Mouse (Mus musculus): ENCODE results near the gene Ntm. TPM values are rescaled to one million over a fixed set of nuclear protein-coding genes. Genes with fewer than 3 reads are reported as not detected.

The Ntm gene
- polyA plus RNA-seq, 1 experiment = not detected

DNA sequence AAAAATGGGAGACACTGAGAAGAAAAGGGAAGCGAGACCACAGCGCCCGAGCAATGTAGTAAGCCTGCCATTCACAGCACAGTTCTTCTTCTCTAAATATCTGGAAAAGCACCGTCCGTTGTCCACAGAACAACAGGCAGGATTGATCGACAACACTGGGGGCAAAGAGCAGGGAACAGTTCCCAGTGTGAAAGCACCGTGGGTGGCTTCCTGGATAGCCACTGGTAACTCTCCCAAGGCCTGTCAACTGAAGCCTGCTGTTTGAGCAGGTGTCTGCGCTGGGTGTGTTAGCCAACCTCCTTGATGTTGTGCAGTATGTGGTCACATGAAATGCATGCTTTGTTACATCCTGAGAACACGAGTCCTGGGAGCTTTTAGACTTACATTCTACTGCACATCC, 531.4 kb downstream of the Ntm start:
- TF ChIP-seq GATA1 (IDR thresholded peaks at IDR 0.05; ENCODE audit: low read length) = no peak

DNA sequence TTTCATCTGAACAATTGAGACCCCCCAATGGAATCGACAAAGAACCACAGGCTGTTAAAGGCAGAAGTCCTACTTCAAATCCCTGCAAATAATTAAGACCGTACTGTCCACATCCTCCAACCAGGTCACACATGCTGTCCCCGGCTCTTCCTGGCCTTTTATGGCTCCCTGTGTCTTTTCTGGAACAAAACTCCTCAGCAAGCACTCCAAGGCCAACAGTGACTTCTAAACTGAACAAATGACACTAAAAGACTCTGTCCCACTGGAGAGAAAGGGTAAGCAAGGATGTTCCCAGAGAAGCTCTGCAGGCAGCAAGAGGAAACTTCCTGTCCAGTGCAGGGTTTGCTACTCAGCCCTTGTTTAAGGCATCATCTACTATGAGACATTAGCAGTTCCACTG, 532.8 kb downstream of the Ntm start:
- TF ChIP-seq GATA1 (IDR thresholded peaks at IDR 0.05; ENCODE audit: low read length) = no peak

DNA sequence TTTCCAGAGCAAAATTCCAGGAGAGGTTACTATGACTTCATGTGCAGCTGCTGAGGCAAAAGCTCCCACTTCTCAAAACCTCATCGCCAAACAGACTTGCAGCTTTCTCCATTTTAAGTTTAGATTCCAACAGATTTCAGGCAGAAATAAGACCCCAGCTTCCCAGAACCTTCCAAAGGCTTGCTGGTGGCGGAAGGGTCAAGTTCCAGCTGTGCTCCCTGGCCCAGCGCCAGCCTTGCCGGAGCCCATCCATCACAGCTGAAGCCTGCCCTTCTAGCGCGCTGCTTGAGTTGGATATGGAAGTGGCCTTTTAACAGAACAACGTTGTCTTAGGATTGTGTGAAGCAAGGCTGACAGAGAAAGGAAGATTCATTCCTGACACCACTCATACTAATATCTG, 534.6 kb downstream of the Ntm start:
- no peak for TF ChIP-seq GATA1 (IDR thresholded peaks at IDR 0.05; ENCODE audit: low read length)

DNA sequence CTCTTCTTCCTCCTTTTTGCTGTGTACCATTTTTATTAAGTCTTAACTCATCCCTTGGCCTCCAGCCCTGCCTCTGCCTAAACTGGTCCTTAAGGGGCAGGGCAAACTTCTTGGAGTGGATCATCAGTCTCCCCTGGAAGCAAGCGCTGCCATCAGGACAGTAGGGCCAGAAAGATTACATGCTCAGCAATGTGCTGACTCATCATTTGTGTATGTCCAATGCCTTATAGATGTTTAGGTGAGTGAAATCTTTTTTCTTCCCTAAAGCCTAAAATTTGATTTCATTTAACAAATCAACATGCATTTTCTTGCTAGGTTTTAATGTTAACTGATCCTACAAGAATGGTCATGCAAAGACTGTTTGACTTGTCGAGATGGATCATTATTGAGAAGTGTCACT, 536.7 kb downstream of the Ntm start:
- no peak for TF ChIP-seq GATA1 (IDR thresholded peaks at IDR 0.05; ENCODE audit: low read length)

DNA sequence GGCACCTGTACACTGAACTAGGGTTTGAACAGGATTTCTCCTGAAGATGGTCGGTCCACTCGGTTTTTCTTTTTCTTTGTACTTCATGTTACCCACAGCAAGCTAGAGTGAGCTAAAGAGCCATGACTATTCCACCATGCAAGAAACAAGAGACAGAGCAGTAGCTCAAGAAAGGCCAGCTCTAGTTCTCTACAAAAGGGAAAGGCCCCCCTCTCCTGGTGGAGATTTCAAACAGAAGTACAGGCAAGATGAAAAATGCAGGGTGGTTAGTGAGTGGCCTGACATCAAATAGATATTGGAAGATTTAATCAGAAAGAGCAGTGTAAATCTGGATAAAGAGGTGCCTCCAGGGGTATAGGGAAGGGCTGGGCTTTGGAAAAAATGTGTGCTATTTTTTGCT, 547.4 kb downstream of the Ntm start:
- no peak for TF ChIP-seq GATA1 (IDR thresholded peaks at IDR 0.05; ENCODE audit: low read length)

DNA sequence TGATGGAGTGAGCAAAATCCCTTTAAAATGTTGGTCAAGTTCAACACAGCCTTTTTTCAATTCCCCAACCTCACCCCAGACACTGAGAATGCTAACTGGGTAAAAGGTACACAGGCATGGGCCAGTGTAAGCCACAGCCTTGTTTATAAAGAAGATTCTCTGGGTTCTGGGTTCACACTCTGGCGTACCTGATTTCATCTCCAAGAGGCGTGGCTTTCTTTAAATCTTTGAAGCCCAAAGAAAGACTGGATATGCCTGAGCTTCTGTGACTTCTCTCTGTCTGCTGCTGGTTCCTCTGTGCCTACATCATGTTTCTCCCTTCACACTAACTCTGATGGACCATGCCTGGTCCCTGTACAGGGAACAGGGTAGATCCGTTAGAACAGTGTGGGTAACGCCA, 549.8 kb downstream of the Ntm start:
- TF ChIP-seq GATA1 (IDR thresholded peaks at IDR 0.05; ENCODE audit: low read length) = no peak

DNA sequence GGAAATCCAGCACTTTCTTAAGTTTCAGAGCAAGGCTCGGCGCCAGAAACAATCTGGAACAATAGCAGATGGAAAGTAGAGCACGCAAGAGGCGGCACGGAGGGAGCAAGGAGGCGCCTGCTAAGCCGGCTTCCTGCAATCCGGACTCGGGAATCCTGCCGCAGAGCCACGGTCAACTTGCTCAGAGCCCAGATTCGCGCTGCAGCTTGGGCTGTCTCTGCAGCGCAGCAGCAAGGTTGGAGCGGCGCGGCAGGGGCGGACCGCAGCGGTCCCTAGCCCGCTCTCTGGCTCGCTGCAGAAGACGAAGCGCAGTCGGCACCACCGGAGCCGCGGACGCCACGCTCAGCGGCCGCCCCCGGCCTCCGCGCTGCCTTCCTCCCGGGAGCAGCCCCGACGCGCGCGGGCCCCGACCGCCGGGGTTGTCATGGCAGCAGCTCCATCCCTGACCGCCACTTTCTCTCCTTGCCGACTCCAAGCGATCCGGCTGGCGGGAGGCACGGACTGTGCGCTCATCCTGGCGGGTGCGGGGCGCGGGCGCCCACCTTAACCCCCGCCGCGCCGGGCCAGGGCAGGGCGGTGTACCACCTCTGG, 550.7 kb downstream of the Ntm start:
- no peak for TF ChIP-seq GATA1 (IDR thresholded peaks at IDR 0.05; ENCODE audit: low read length)

DNA sequence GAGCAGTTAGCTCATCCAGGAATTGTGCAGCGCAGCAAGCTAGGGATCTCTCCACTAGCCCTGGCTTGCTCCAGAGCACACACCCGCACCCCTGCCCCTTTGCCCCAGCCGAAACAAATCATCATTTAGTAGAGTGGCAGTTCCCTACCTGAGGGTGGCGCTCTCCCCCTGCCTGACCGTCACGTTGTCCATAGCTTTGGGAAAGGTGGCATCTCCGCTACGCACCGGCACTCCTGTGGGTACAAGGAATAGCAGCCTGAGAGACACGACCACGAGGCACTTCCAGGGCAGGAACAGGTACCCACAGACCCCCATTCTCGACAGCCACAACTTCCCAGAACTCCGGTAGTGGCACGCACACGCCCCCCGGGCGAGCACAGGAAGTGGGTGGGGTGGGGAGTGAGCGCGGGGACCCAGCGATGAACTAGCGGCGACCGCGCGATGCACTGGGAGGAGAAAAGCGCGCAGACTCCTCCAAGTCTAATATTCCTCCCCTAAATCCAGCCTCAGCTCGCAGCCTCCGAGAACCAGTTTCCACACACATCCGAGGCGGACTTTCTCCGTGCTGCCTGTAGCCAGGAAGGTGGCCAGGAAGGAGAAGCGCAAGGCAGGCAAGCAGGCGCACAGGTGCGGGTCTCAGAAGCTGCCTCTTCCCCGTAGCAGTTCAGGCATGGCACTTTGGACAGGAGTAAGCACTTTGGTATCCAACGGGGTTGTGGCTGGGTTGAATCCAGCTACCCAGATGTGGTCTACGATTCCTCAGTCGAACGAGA, 551.3 kb downstream of the Ntm start:
- TF ChIP-seq GATA1 (IDR thresholded peaks at IDR 0.05; ENCODE audit: low read length) = no peak

DNA sequence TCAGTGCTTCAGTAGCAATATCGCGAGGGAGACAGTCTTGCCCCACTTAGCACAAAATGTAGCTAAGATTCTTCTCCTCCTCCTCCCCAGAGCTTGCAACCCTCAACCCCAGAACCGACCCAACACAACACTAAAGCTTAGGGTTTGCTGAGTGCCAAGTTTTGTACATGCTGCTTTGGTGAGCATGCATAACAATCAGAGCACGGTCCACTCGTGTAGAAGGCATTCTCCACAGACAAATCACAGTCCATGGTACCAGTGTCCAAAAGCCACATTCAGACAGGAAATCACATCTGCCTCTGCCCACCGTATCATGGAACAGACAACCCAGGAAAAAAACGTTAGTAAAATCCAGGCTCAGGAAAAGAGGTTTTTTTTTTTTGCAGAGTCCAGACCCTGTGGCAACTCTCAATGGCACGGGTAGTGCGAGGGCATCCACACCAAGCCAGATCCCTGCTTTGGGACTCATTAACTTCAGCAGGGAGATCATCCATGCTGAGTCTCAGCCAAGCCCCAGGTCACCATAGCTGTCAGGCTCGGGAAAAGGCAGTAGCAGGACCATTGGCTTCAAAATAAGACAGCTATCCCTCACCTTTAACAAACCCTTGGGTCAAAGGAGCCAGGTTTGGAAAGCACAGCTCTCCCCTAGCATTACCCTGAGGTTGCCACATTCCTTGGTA, 552.1 kb downstream of the Ntm start:
- TF ChIP-seq GATA1 (IDR thresholded peaks at IDR 0.05; ENCODE audit: low read length) = no peak

DNA sequence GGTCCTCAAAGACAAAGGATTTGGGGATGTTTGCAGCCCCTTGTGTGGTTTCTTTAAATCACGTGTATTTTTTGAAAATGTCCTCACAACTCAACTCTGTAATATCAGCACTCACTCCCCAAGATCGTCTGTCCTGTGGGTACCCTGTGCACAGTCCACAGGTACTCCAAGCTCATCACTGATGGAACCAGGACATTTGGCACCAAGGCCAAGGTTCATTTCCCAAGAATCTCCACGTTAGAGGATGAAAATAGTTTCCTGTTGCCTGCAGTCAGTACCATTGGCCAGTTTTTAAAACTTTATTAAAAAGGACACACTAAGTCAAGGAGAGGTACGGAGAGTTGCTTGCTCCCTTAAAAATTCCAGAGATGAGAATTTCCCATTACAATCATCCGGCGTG, 552.7 kb downstream of the Ntm start:
- TF ChIP-seq GATA1 (IDR thresholded peaks at IDR 0.05; ENCODE audit: low read length) = no peak

DNA sequence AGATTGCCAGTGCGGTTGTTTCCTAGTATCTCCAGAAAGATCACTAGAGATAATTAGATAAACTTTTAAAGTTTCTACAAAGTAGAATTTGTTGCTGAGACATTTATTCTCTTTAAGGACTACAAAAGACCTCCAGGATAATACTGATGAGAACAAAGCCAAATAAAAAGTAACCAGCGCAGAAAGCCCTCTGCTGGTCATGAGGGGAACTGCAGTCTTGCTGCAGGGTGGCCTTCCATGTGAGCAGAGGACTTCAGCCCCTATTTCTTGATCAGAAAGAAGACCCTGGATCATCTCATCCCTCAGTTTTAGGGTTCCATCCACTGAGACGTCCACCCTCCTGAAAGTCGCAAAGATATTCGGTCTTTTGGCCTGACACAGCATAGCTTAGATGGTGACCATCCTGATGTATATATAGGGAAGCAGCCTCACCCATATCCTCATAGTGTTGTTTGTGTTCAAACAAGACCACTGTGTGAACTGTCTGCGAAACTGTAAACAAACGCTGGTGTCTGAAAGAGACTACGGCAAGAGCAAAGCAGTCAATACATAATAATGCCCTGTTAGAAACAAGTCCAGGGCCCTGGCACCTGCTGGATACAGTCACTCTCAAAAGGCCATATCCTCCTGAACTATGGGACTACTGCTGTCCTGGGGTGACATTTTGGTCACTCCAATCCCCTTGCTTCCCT, 553.6 kb downstream of the Ntm start:
- TF ChIP-seq GATA1 (IDR thresholded peaks at IDR 0.05; ENCODE audit: low read length) = no peak

DNA sequence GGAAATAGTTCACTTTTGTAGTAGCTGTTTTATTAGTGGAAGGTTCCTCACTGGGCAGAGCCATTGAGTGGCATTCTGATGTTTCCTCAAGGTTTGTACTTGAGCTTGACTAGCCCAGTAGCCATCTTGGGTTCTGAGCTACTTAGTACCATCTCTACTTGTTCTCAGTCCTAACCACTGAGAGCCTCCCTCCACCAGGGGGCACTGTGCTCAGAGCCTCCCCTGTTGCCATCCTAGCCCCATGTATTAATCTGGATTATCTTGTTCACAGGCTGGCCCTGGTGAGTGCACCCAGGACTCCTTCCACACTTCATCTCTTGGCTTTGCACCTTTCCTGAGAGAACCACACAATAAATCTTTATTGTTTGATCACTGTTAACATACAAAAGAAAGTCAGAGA, 555.0 kb downstream of the Ntm start:
- no peak for TF ChIP-seq GATA1 (IDR thresholded peaks at IDR 0.05; ENCODE audit: low read length)

DNA sequence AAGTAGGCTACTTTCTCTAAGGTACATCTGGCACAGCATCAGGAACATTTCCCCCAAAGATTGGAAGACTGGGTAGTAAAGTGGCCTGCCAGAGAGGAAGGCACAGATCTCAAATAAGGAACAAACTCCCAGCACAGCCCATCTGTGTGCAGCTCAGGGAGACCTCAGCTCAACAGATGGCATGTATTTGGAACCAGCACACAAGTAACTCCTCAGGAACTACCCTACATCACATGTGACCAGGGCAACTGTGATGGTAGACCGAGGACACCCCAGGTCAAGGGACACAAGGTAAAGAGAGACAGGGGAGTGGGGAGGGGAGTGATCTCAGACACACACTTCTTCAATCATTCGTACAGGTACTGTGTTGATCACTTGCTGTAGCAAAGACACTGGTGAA, 556.0 kb downstream of the Ntm start:
- TF ChIP-seq GATA1 (IDR thresholded peaks at IDR 0.05; ENCODE audit: low read length) = no peak

DNA sequence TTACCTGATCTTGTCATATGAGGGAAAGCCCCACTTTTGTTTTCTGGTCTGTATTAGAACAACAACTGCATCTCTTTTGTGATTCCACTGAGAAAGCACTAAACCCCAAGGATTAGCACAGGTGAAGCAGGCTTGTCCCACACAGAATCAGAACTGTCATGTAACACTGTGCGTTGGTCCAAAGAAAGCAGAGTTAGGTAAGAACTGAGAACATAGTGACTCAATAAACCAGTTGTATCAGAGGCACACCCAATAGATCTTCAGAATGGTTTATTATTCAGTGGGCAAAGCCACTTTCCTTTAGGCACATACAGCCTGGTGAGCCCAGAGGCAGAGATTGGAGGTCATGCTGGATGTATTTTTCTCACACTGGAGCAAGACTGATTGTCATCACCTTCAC, 556.9 kb downstream of the Ntm start:
- TF ChIP-seq GATA1 (IDR thresholded peaks at IDR 0.05; ENCODE audit: low read length) = no peak

DNA sequence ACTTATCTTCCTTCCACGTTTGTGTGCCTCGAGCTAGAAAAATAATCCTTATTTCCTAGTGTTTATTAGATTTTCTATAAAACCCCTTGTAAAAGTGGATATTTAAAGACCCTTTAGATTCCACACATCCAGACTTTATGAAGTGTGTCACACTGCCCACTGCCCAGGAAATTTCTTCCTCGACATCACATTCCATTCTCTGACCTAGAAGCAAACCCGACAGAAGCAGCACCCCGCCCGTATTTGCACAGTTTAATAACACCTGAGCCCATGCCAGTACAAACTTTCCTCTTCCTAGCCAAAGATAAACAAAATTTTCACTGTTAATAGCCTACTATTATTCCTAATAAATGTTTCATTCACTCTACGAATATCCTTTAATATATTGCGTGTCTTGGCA, 562.8 kb downstream of the Ntm start:
- no peak for TF ChIP-seq GATA1 (IDR thresholded peaks at IDR 0.05; ENCODE audit: low read length)

DNA sequence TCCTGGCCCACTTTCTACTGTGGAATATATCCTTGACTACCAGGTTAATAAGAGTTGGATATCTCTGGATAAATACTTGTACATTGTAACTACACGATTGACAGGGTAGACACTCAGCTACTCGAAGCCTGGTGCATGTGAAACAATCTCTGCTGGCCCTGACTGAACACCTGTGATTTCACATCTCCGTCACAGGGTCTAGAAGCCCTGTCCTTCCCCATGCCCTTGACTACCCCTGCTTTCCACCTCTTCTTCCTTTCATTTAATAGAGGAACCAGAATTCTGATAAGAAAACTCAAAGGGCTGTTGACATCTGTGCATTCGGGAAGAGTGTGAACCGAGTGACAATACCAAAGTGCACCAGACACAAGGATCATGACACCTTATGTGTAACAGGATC, 566.8 kb downstream of the Ntm start:
- no peak for TF ChIP-seq GATA1 (IDR thresholded peaks at IDR 0.05; ENCODE audit: low read length)
